8 mouse cellular contexts compared by ENCODE assay signal in genomic region chr5:142498964-142499363, GRCm38 (mm10). TPM values are rescaled to one million over a fixed set of nuclear protein-coding genes. Genes with fewer than 3 reads are reported as not detected.
DNase-seq lines count a peak whose midpoint lies in the region; ATAC-seq and TF ChIP-seq lines count a peak whose summit lies in the region.
"Had no signal": no experiment of that assay in that cellular context is flagged by ENCODE, and none has a peak within 500 bp of the region (broad histone marks: within the 10 kb centered on the region; RNA-seq: fewer than 3 reads in every experiment).

No protein-coding gene starts in this region.

- no peak for TF ChIP-seq POLR2A in kidney, adult 2 months (IDR thresholded peaks at IDR 0.05; ENCODE audit: low read depth, low read length)
- no peak for TF ChIP-seq POLR2A in cortical plate, adult 2 months (IDR thresholded peaks at IDR 0.05; ENCODE audit: extremely low read depth, insufficient read depth, low read length)

- H3K27ac ChIP-seq in kidney, adult 2 months (ENCODE audit: insufficient read depth, low read depth, low read length) = no peak overlapping the region
- H3K27ac ChIP-seq in kidney, embryonic 14.5 days (ENCODE audit: low read depth, low read length) = no peak overlapping the region
- no peak overlapping the region for H3K27ac ChIP-seq in cortical plate, adult 2 months (ENCODE audit: insufficient read depth, low read length)
- no peak overlapping the region for H3K27ac ChIP-seq in lung, postnatal 0 days (ENCODE audit: low read length)
- H3K27ac ChIP-seq: limb, embryonic 12.5 days had no signal

- no peaks in the 10 kb centered on the region for H3K9me3 ChIP-seq in kidney, embryonic 14.5 days (ENCODE audit: control insufficient read depth, low read length)
- H3K9me3 ChIP-seq in lung, postnatal 0 days (ENCODE audit: low read length) = no peaks in the 10 kb centered on the region
- H3K9me3 ChIP-seq: limb, embryonic 12.5 days had no signal

- TF ChIP-seq EP300 in lung, postnatal 0 days (IDR thresholded peaks at IDR 0.05) = no peak

- DNase-seq in kidney, adult 2 months = no peak
- peak; percentile 73 for DNase-seq in 3T3-L1 (ENCODE audit: low read depth, low spot score)
- peak; percentile 36 to 38 for DNase-seq in B cell, adult 2 months
- peak; percentile 58 for DNase-seq in lung, postnatal 0 days (ENCODE audit: low spot score)

- WGBS in kidney, adult 2 months = 66% methylated on average over 3 of the region's 3 CpGs
- 51% methylated on average over 3 of the region's 3 CpGs for WGBS in kidney, embryonic 14.5 days
- WGBS in lung, postnatal 0 days = 32% methylated on average over 3 of the region's 3 CpGs

- H3K4me3 ChIP-seq in kidney, adult 2 months (ENCODE audit: insufficient read depth, low read depth, low read length) = no peak overlapping the region
- H3K4me3 ChIP-seq in kidney, embryonic 14.5 days (ENCODE audit: low read length) = no peak overlapping the region
- H3K4me3 ChIP-seq in cortical plate, adult 2 months (ENCODE audit: insufficient read depth, low read length) = no peak overlapping the region
- no peak overlapping the region for H3K4me3 ChIP-seq in lung, postnatal 0 days (ENCODE audit: low read depth, low read length)
- H3K4me3 ChIP-seq: limb, embryonic 12.5 days had no signal

- TF ChIP-seq CTCF in kidney, adult 2 months (conservative IDR thresholded peaks at IDR 0.05; ENCODE audit: insufficient read depth, insufficient read length, low read depth, low read length) = peak; percentile 51
- TF ChIP-seq CTCF in cortical plate, adult 2 months (IDR thresholded peaks at IDR 0.05; ENCODE audit: extremely low read depth, insufficient read depth, low read length) = peak; percentile 72
- TF ChIP-seq CTCF in lung, postnatal 0 days (IDR thresholded peaks at IDR 0.05) = peak; percentile 80

- H3K4me1 ChIP-seq in kidney, adult 2 months (ENCODE audit: control insufficient read depth, insufficient read depth, low read length) = no peaks in the 10 kb centered on the region
- H3K4me1 ChIP-seq in kidney, embryonic 14.5 days (ENCODE audit: control insufficient read depth, insufficient read depth, low read length) = peaks cover 12% of the 10 kb centered on the region
- H3K4me1 ChIP-seq in cortical plate, adult 2 months (ENCODE audit: control insufficient read depth, insufficient read depth, low read length) = peaks cover under 1% of the 10 kb centered on the region; the same call in 1 of the 2 replicates
- H3K4me1 ChIP-seq in lung, postnatal 0 days (ENCODE audit: insufficient read depth, low read depth, low read length) = no peaks in the 10 kb centered on the region

- no peak overlapping the region for H3K9ac ChIP-seq in kidney, embryonic 14.5 days (ENCODE audit: low read depth, low read length)
- no peak overlapping the region for H3K9ac ChIP-seq in lung, postnatal 0 days (replicated peaks; ENCODE audit: low read depth)
- H3K9ac ChIP-seq: limb, embryonic 12.5 days had no signal

- no peaks in the 10 kb centered on the region for H3K27me3 ChIP-seq in kidney, adult 2 months (replicated peaks; ENCODE audit: control insufficient read depth, insufficient read depth, low read length)
- no peaks in the 10 kb centered on the region for H3K27me3 ChIP-seq in kidney, embryonic 14.5 days (ENCODE audit: control insufficient read depth, insufficient read depth, low read length)
- no peaks in the 10 kb centered on the region for H3K27me3 ChIP-seq in lung, postnatal 0 days (replicated peaks; ENCODE audit: insufficient read depth, low read length)
- H3K27me3 ChIP-seq: limb, embryonic 12.5 days had no signal

- ATAC-seq in kidney, embryonic 14.5 days (ENCODE audit: low FRiP score, low TSS enrichment) = no peak
- peak; percentile 34; the same call in 1 of the 2 replicates for ATAC-seq in lung, postnatal 0 days
- ATAC-seq in inflammation-experienced regulatory T-cells, adult 6 months = no peak

- H3K4me2 ChIP-seq in kidney, embryonic 14.5 days (replicated peaks; ENCODE audit: low read depth, low read length) = no peak overlapping the region
- H3K4me2 ChIP-seq in lung, postnatal 0 days (replicated peaks; ENCODE audit: low read depth, low read length) = no peak overlapping the region
- H3K4me2 ChIP-seq: limb, embryonic 12.5 days had no signal

- no peaks in the 10 kb centered on the region for H3K36me3 ChIP-seq in kidney, adult 2 months (ENCODE audit: control insufficient read depth, insufficient read depth, low read length)
- H3K36me3 ChIP-seq in kidney, embryonic 14.5 days (ENCODE audit: control insufficient read depth, insufficient read depth, low read length) = no peaks in the 10 kb centered on the region
- H3K36me3 ChIP-seq in lung, postnatal 0 days (ENCODE audit: insufficient read depth, low read length) = no peaks in the 10 kb centered on the region
- H3K36me3 ChIP-seq: limb, embryonic 12.5 days had no signal

RNA-seq across cellular contexts. Expression of gene Papolb, which starts 30.9 kb away (rescaled TPM):
- 0.03 TPM in 1 of 2 replicates, not detected in the other for polyA plus RNA-seq in kidney, adult 2 months (2012; rRNA removed)
- 0.20 TPM in 1 of 2 replicates, not detected in the other for polyA plus RNA-seq in kidney, embryonic 14.5 days (2014; fragmentation: Nextera tagmentation; extraction: Ambion mirVana)
- 0.30 and 0.31 TPM in 2 replicates for polyA plus RNA-seq in cortical plate, adult 2 months (2012; rRNA removed)
- 0.12 and 0.15 TPM in 2 replicates for polyA plus RNA-seq in lung, postnatal 0 days (2015; fragmentation: Nextera tagmentation; extraction: Ambion mirVana)
- polyA plus RNA-seq in inflammation-experienced regulatory T-cells, adult 6 months (2017; shearing (Covaris generic)) = not detected

RNA-seq across cellular contexts. Expression of gene Ap5z1, which starts 35.2 kb away (rescaled TPM):
- polyA plus RNA-seq in kidney, adult 2 months (2012; rRNA removed) = 37.4 and 45.6 TPM in 2 replicates
- 7.2 and 10.1 TPM in 2 replicates for polyA plus RNA-seq in kidney, embryonic 14.5 days (2014; fragmentation: Nextera tagmentation; extraction: Ambion mirVana)
- polyA plus RNA-seq in cortical plate, adult 2 months (2012; rRNA removed) = 31.5 and 32.5 TPM in 2 replicates
- 6.2 and 7.2 TPM in 2 replicates for polyA plus RNA-seq in lung, postnatal 0 days (2015; fragmentation: Nextera tagmentation; extraction: Ambion mirVana)
- polyA plus RNA-seq in inflammation-experienced regulatory T-cells, adult 6 months (2017; shearing (Covaris generic)) = 10 to 100 TPM; 16.8 to 19.4 (median 19.1) TPM

RNA-seq across cellular contexts. Expression of gene Radil, which starts 51.9 kb away (rescaled TPM):
- polyA plus RNA-seq in kidney, adult 2 months (2012; rRNA removed) = 0.67 and 0.88 TPM in 2 replicates
- polyA plus RNA-seq in kidney, embryonic 14.5 days (2014; fragmentation: Nextera tagmentation; extraction: Ambion mirVana) = 0.90 and 1.7 TPM in 2 replicates
- 16.5 and 17.7 TPM in 2 replicates for polyA plus RNA-seq in cortical plate, adult 2 months (2012; rRNA removed)
- polyA plus RNA-seq in lung, postnatal 0 days (2015; fragmentation: Nextera tagmentation; extraction: Ambion mirVana) = 13.5 and 14.5 TPM in 2 replicates
- polyA plus RNA-seq in inflammation-experienced regulatory T-cells, adult 6 months (2017; shearing (Covaris generic)) = not detected
